Mouse (Mus musculus) kidney, adult 2 months (tissue): ENCODE data around the gene Spata33. TPM values are rescaled to one million over a fixed set of nuclear protein-coding genes. Genes with fewer than 3 reads are reported as not detected.

Experiments
- DNase-seq: peaks from one replicate; pipeline ENCODE4 v3.0.0; 2021
- H3K27ac ChIP-seq: fragments of 200-500 bp; 2 replicates; pipeline ENCODE4 v1.5.1; 2012; ENCODE audit warnings: low read depth, low read length, control low read depth, inconsistent platforms; ENCODE audit not compliant: insufficient read depth
- H3K27me3 ChIP-seq: fragments of 200-500 bp; replicated peaks from 2 replicates; pipeline ENCODE4 v1.6.1; 2012; ENCODE audit warnings: mild to moderate bottlenecking, moderate library complexity, low read length, inconsistent platforms; ENCODE audit not compliant: control insufficient read depth, insufficient read depth
- H3K36me3 ChIP-seq: fragments of 200-500 bp; 2 replicates; pipeline ENCODE4 v1.6.1; 2012; ENCODE audit warnings: mild to moderate bottlenecking, moderate library complexity, low read length, inconsistent platforms; ENCODE audit not compliant: control insufficient read depth, insufficient read depth
- H3K4me1 ChIP-seq: fragments of 200-500 bp; 2 replicates; pipeline ENCODE4 v1.6.1; 2011; ENCODE audit warnings: low read length; ENCODE audit not compliant: control insufficient read depth, insufficient read depth
- H3K4me3 ChIP-seq: fragments of 200-500 bp; 2 replicates; pipeline ENCODE4 v1.5.1; 2011; ENCODE audit warnings: mild to moderate bottlenecking, low read depth, low read length, control low read depth; ENCODE audit not compliant: insufficient read depth
- CTCF ChIP-seq: fragments of 200-500 bp; conservative IDR thresholded peaks from 2 replicates; pipeline ENCODE4 v1.5.1; 2011; ENCODE audit warnings: low read depth, mild to moderate bottlenecking, control low read depth, low read length, moderate library complexity, mixed read lengths; ENCODE audit not compliant: insufficient read depth, insufficient read length
- POLR2A ChIP-seq: fragments of 200-500 bp; IDR thresholded peaks from one replicate; pipeline ENCODE4 v1.6.1; 2011; ENCODE audit warnings: low read depth, low read length, control low read depth
- WGBS: fragments of 180-500 bp; shearing (Covaris S2); methylation state at CpG from one replicate; pipeline ENCODE4 v1.1.7; 2018; 5-methylcytosine and 5-hydroxymethylcytosine counted together
- polyA plus RNA-seq: library from polyadenylated mRNA; depleted of rRNA; stranded (reverse); fragments of >200 nt; gene quantifications from 2 replicates; pipeline ENCODE4 v1.2.3, GENCODE M21; 2012; rRNA removed

Gene Spata33
- 3.5 and 4.6 TPM in 2 replicates for polyA plus RNA-seq

- peak; percentile 98 for DNase-seq
- TF ChIP-seq CTCF: peak; percentile 63
- TF ChIP-seq POLR2A: peak; percentile 75
Observed at GRCm38 (mm10) chr8:123212321-123213117, at the start of gene Spata33, which contains the start of gene Chmp1a. Gene Spata33 (plus strand): TSS chr8:123212832. Gene Chmp1a (minus strand): TSS chr8:123212763.

GRCm38 (mm10) chr8:123181391-123181790 is 31.2 kb upstream of the Spata33 start:
- 0 out of 2 replicates have a peak overlapping the region, but pooled peaks have one; percentile 5 for H3K27ac ChIP-seq
- WGBS: 56% methylated on average over 3 of the region's 3 CpGs
- peaks cover 2% of the 10 kb centered on the region; the same call in 1 of the 2 replicates for H3K4me1 ChIP-seq
- no peaks in the 10 kb centered on the region for H3K36me3 ChIP-seq
- H3K4me3 ChIP-seq: no peak overlapping the region
- peak; percentile 91 for DNase-seq
- TF ChIP-seq CTCF (no peak), POLR2A (no peak)
- H3K27me3 ChIP-seq: no peaks in the 10 kb centered on the region

More at GRCm38 (mm10) chr8:123212321-123213117, at the start of gene Spata33, which contains the start of gene Chmp1a:
- H3K27ac ChIP-seq: peak within 1 kb of the TSS; percentile 52
- no peaks in the 10 kb centered on the region for H3K27me3 ChIP-seq
- peaks cover 12% of the 10 kb centered on the region; the same call in 1 of the 2 replicates for H3K4me1 ChIP-seq
- peak within 1 kb of the TSS; percentile 86 for H3K4me3 ChIP-seq
- under 1% methylated on average over 76 of the region's 76 CpGs for WGBS
- H3K36me3 ChIP-seq: no peaks in the 10 kb centered on the region; the same call in 1 of the 2 replicates

GRCm38 (mm10) chr8:123185566-123186409 is 26.8 kb upstream of the Spata33 start, which contains the start of gene Dpep1:
Gene Dpep1 (plus strand): TSS chr8:123186242.
- TF ChIP-seq POLR2A: no peak
- no peak for TF ChIP-seq CTCF
- peak; percentile 80 for DNase-seq
- H3K27me3 ChIP-seq: no peaks in the 10 kb centered on the region
- no peaks in the 10 kb centered on the region for H3K36me3 ChIP-seq
- H3K27ac ChIP-seq: peak within 1 kb of the TSS; percentile 74
- 32% methylated on average over 19 of the region's 19 CpGs for WGBS
- H3K4me1 ChIP-seq: peaks cover 5% of the 10 kb centered on the region; the same call in 1 of the 2 replicates
- H3K4me3 ChIP-seq: peak within 1 kb of the TSS; percentile 44

- no peak overlapping the region for H3K27ac ChIP-seq
- H3K36me3 ChIP-seq: no peaks in the 10 kb centered on the region
- TF ChIP-seq POLR2A (no peak), CTCF (no peak)
- WGBS: 91% methylated on average over 2 of the region's 2 CpGs
- H3K4me1 ChIP-seq: peaks cover 8% of the 10 kb centered on the region; the same call in 1 of the 2 replicates
- H3K4me3 ChIP-seq: no peak overlapping the region
- H3K27me3 ChIP-seq: no peaks in the 10 kb centered on the region
- DNase-seq: no peak
Observed at GRCm38 (mm10) chr8:123188006-123188405, 24.6 kb upstream of the Spata33 start.

GRCm38 (mm10) chr8:123188841-123189240 is 23.8 kb upstream of the Spata33 start:
- TF ChIP-seq POLR2A (no peak), CTCF (no peak)
- H3K27me3 ChIP-seq: no peaks in the 10 kb centered on the region
- no peak overlapping the region for H3K4me3 ChIP-seq
- WGBS: 56% methylated on average over 7 of the region's 7 CpGs
- no peak for DNase-seq
- H3K27ac ChIP-seq: no peak overlapping the region
- H3K4me1 ChIP-seq: peaks cover 12% of the 10 kb centered on the region; the same call in 1 of the 2 replicates
- no peaks in the 10 kb centered on the region for H3K36me3 ChIP-seq

GRCm38 (mm10) chr8:123190678-123191077 is 22.0 kb upstream of the Spata33 start:
- WGBS: 3% methylated on average over 9 of the region's 9 CpGs
- TF ChIP-seq CTCF: peak; percentile 73
- no peak for TF ChIP-seq POLR2A
- Histone ChIP-seq H3K27me3 (no peaks in the 10 kb centered on the region), H3K4me1 (peaks cover 13% of the 10 kb centered on the region; the same call in 1 of the 2 replicates), H3K4me3 (peak overlapping the region; percentile 6; the same call in 1 of the 2 replicates), H3K36me3 (no peaks in the 10 kb centered on the region), H3K27ac (peak overlapping the region; percentile 45)
- DNase-seq: peak; percentile 88
